Mouse (Mus musculus) A20 (cell line): Measurements from ENCODE around the gene Neurod4.
A peak's percentile ranks its signal among the peaks of the same experiment; 100 is the strongest.

Source experiments
- DNase-seq: peaks from one replicate; pipeline ENCODE4 v3.0.0-alpha.2; 2011; ENCODE audit warnings: low read depth, low spot score

Neurod4 gene

DNA sequence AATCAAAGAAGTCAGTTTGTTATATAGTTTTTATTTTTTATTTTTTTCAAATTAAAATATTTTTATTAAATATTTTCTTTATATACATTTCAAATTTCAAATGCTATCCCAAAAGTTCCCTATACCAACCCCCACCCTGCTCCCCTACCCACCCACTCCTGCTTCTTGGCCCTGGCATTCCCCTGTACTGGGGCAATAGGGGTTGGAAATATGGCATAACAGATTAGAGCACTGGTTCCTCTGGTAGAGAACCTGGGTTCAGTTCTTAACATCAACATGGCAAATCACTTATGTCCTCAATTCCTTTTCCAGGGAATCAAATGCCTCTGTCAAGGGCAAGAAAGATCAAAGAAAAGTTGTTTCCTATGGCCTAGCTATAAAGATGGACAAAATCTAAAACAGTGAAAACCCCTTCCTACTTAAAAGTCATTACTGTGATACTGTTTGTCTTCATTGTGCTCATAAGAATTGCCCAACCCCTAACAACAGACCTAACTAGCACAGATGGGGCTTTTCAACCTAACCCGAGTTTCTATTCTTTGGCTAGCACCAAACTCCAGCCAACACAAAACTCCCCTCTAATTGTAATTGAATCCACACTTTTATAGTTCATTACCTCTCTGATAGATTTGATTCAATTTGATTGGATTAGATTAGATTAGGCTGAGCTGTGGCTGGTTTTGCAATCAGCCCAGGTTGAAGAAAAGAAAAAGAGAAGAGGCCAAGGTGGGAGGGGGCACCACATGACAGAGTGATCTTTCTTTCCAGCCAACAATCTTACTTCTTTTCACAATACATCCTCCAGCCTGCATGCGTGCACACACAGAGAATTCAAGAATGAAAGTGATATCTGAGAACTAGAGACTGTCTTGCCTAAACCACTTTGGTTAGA is 41.5 kb downstream of the Neurod4 start:
- DNase-seq: no peak

DNA sequence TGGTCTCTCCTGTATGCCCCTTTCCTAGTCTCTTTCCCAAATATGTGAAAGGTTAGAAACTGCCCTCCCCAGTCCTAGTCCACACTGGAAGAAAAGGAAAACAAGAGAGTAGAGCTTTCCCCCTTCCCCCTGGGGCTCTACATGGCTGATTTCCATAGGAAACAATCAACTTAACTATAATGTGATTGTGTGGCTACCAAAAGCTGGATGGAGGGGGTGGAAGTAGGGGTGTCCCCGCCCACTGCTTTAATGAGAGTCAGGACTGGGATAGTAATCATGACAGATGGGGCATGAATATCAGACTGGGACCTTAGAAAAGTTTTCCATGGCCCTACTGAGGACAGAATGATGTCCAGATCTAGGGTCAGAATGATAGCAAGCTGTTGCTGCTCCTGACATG is 45.5 kb downstream of the Neurod4 start:
- no peak for DNase-seq

DNA sequence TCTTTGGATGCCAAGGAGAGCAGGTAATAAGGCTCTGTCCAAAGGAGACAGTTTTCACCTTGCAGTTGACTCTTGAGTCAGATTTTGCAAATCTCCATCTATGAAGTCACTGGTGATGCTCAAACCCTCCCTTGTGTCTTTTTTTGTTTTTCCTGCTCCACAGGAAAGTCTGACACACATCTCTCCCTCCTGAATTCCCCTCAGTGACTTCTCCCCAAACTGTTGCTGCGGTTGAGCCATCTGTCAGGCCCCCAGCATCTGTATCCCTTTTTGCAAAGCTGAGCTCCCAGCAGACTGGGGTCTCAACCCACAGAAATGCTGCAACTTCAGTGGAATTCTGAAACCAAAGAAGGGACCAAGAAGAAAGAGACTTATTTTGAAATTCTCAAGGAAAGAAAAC is 47.9 kb downstream of the Neurod4 start:
- DNase-seq: no peak

DNA sequence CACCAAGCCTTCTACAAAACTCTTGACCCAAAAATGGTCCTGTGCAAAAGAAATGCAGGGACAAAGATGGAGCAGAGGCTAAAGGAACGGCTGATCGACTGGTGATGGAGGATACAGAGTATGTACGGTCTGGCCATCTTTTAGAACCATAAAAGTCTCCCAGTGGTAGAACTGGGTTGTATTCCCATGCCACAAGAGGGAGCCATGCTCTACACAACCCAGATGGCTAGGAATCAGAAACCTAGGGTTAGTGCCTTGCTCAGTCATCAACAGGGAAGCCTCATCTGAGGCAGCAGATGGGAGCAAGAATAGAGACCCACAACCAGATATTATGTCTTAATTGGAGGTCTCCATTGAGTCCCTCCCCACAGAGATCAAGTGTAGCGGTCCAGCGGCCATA is 50.5 kb downstream of the Neurod4 start:
- DNase-seq: peak; percentile 51

DNA sequence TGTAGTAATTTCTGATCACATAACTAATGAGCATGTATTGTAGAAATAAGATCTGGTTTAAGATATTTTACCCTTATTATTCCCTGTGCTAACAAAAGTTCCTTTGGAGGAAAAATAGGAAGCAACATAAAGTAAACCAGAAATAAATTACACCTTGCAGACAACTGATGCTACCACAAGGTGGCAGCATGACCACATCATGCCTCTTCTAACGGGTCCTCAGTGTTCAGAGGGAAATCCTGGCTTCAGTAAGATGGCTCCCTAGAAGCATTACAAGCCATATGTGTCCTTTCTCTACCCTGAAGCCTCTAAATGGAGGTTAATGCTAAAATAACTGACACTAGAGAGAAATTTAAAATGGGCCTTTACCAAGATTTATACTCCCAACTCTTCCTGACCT is 51.8 kb downstream of the Neurod4 start:
- DNase-seq: peak; percentile 72

DNA sequence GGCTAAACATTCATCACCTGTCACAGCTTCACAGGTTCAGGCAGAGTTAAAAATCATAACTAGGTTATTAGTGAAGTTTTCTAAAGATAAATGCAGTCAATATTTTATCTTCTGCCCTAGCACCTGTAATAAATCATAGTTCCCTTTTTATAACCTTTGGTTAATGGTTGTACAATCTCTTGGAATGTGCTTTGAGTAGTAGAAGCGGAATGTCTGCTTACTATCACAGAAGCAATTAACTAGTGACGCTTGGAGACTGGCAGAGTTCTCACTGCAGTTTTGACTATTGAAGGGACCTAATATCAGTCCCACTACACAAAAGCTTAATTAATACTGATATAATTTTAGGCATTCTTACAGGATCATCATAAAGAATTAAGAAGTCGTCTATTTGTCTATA is 55.0 kb downstream of the Neurod4 start:
- no peak for DNase-seq
